Mouse (Mus musculus) limb, embryonic 14.5 days (tissue): Measurements from ENCODE around the gene Nasp. TPM values are rescaled to one million over a fixed set of nuclear protein-coding genes. Genes with fewer than 3 reads are reported as not detected.
"Not testable (repeated sequence)": the region's sequence is repeated elsewhere in the genome, so short reads cannot be mapped to it uniquely, and the experiment has no call there.

ENCODE experiments used
- ATAC-seq: fragments of 200-750 bp; cut with Nextera tagmentation; 2 replicates; pipeline ENCODE4 v1.8.0; 2017; ENCODE audit warnings: low read depth, moderate number of reproducible peaks, moderate TSS enrichment; ENCODE audit not compliant: low FRiP score
- DNase-seq: peaks from one replicate; pipeline ENCODE4 v3.0.0-alpha.2; 2015; ENCODE audit warnings: low spot score
- H3K27ac ChIP-seq: fragments of 300-500 bp; sonication (generic); replicated peaks from 2 replicates; pipeline ENCODE4 v1.5.1; 2014; ENCODE audit warnings: low read depth, mild to moderate bottlenecking, low read length, moderate library complexity, mixed read lengths
- H3K27me3 ChIP-seq: fragments of 300-500 bp; sonication (generic); 2 replicates; pipeline ENCODE4 v1.6.1; 2014; ENCODE audit warnings: low read length, mixed read lengths; ENCODE audit not compliant: control insufficient read depth, insufficient read depth
- H3K36me3 ChIP-seq: fragments of 300-500 bp; sonication (generic); 2 replicates; pipeline ENCODE4 v1.6.1; 2014; ENCODE audit warnings: mild to moderate bottlenecking, low read length, moderate library complexity, mixed read lengths; ENCODE audit not compliant: control insufficient read depth, insufficient read depth
- H3K4me1 ChIP-seq: fragments of 300-500 bp; sonication (generic); 2 replicates; pipeline ENCODE4 v1.6.1; 2014; ENCODE audit warnings: antibody characterized with exemption, low read length, mixed read lengths; ENCODE audit not compliant: control insufficient read depth, insufficient read depth
- H3K4me2 ChIP-seq: fragments of 300-500 bp; sonication (generic); replicated peaks from 2 replicates; pipeline ENCODE4 v1.6.1; 2014; ENCODE audit warnings: low read depth, mild to moderate bottlenecking, low read length, moderate library complexity; ENCODE audit not compliant: severe bottlenecking
- H3K4me3 ChIP-seq: fragments of 300-500 bp; sonication (generic); replicated peaks from 2 replicates; pipeline ENCODE4 v1.5.1; 2014; ENCODE audit warnings: low read length
- H3K9ac ChIP-seq: fragments of 300-500 bp; sonication (generic); 2 replicates; pipeline ENCODE4 v1.6.1; 2014; ENCODE audit warnings: mild to moderate bottlenecking, low read depth, low read length, moderate library complexity; ENCODE audit not compliant: severe bottlenecking
- H3K9me3 ChIP-seq: fragments of 300-500 bp; sonication (generic); 2 replicates; pipeline ENCODE4 v1.6.1; 2016; ENCODE audit warnings: low read length; ENCODE audit not compliant: control insufficient read depth
- POLR2A ChIP-seq: fragments of 200-500 bp; IDR thresholded peaks from 2 replicates; pipeline ENCODE4 v1.8.0; 2012; ENCODE audit warnings: inconsistent platforms, mild to moderate bottlenecking, moderate library complexity, borderline replicate concordance; ENCODE audit not compliant: insufficient read depth, insufficient read length; ENCODE audit errors: extremely low read depth
- WGBS: fragments of 180-500 bp; shearing (Covaris S2); extraction: QIAGEN DNeasy Blood & Tissue Kit; methylation state at CpG from one replicate; pipeline ENCODE4 v1.1.7; 2014; 5-methylcytosine and 5-hydroxymethylcytosine counted together
- polyA plus RNA-seq, 2 experiments: library from polyadenylated mRNA; depleted of rRNA in 1 of 2; stranded (reverse) in 1 of 2; unstranded in 1 of 2; fragments of >200 nt; fragmentation: Nextera tagmentation in 1 of 2; extraction: Ambion mirVana in 1 of 2; gene quantifications; 2 replicates each; pipeline versions ENCODE4 v1.2.1 to v1.2.3; 2012 to 2014

Nasp gene
- polyA plus RNA-seq, 2 experiments, result 132 to 153 TPM

- ATAC-seq (no peak), DNase-seq (peak; percentile 13)
- 49% methylated on average over 3 of the region's 3 CpGs for WGBS
- H3K9me3 ChIP-seq, result no peaks in the 10 kb centered on the region
- no peak for TF ChIP-seq POLR2A
- H3K4me1 ChIP-seq, result no peaks in the 10 kb centered on the region
- H3K36me3 ChIP-seq, result no peaks in the 10 kb centered on the region
- H3K4me3 ChIP-seq, result no peak overlapping the region
- H3K27ac ChIP-seq, result no peak overlapping the region
- H3K27me3 ChIP-seq, result no peaks in the 10 kb centered on the region
- no peak overlapping the region for H3K4me2 ChIP-seq
- H3K9ac ChIP-seq, result no peak overlapping the region
Observed at GRCm38 (mm10) chr4:116668145-116668544, 40.4 kb upstream of the Nasp start.

- 68% methylated on average over 4 of the region's 4 CpGs for WGBS
- H3K9ac ChIP-seq, result no peak overlapping the region
- H3K9me3 ChIP-seq, result no peaks in the 10 kb centered on the region
- no peak for TF ChIP-seq POLR2A
- no peaks in the 10 kb centered on the region for H3K4me1 ChIP-seq
- H3K4me3 ChIP-seq, result no peak overlapping the region
- H3K36me3 ChIP-seq, result no peaks in the 10 kb centered on the region
- H3K27ac ChIP-seq, result no peak overlapping the region
- no peak overlapping the region for H3K4me2 ChIP-seq
- ATAC-seq, result no peak
- DNase-seq, result no peak
- H3K27me3 ChIP-seq, result no peaks in the 10 kb centered on the region
Observed at GRCm38 (mm10) chr4:116666625-116667024, 38.9 kb upstream of the Nasp start.

- Histone ChIP-seq H3K4me3 (no peak overlapping the region), H3K4me2 (no peak overlapping the region), H3K9me3 (no peaks in the 10 kb centered on the region), H3K9ac (no peak overlapping the region), H3K27me3 (no peaks in the 10 kb centered on the region), H3K36me3 (no peaks in the 10 kb centered on the region), H3K27ac (no peak overlapping the region), H3K4me1 (no peaks in the 10 kb centered on the region)
- no peak for ATAC-seq
- WGBS, result 89% methylated on average over 1 of the region's 1 CpGs
- no peak for TF ChIP-seq POLR2A
- no peak for DNase-seq
Observed at GRCm38 (mm10) chr4:116661998-116662397, 34.3 kb upstream of the Nasp start.

GRCm38 (mm10) chr4:116660829-116661228 lies 33.1 kb upstream of the Nasp start:
- 62% methylated on average over 6 of the region's 6 CpGs for WGBS
- ATAC-seq, result no peak
- no peaks in the 10 kb centered on the region for H3K9me3 ChIP-seq

GRCm38 (mm10) chr4:116659916-116660315 lies 32.2 kb upstream of the Nasp start:
- not testable (repeated sequence) for DNase-seq, H3K27me3 ChIP-seq, H3K9me3 ChIP-seq, H3K9ac ChIP-seq, ATAC-seq, H3K36me3 ChIP-seq, H3K4me2 ChIP-seq, H3K4me3 ChIP-seq, H3K27ac ChIP-seq, H3K4me1 ChIP-seq
- WGBS, result 87% methylated on average over 6 of the region's 6 CpGs

More at GRCm38 (mm10) chr4:116660829-116661228, 33.1 kb upstream of the Nasp start:
- no peaks in the 10 kb centered on the region for H3K36me3 ChIP-seq
- no peak overlapping the region for H3K4me3 ChIP-seq
- no peaks in the 10 kb centered on the region for H3K27me3 ChIP-seq
- H3K4me2 ChIP-seq, result no peak overlapping the region
- no peak overlapping the region for H3K27ac ChIP-seq
- TF ChIP-seq POLR2A, result no peak
- H3K9ac ChIP-seq, result no peak overlapping the region
- no peaks in the 10 kb centered on the region for H3K4me1 ChIP-seq
- DNase-seq, result no peak

- H3K27me3 ChIP-seq, result no peaks in the 10 kb centered on the region
- no peak overlapping the region for H3K4me2 ChIP-seq
- DNase-seq (no peak), ATAC-seq (no peak)
- H3K9ac ChIP-seq, result no peak overlapping the region
- TF ChIP-seq POLR2A, result no peak
- H3K4me1 ChIP-seq, result no peaks in the 10 kb centered on the region
- H3K9me3 ChIP-seq, result no peaks in the 10 kb centered on the region
- no peak overlapping the region for H3K4me3 ChIP-seq
- H3K27ac ChIP-seq, result no peak overlapping the region
- no peaks in the 10 kb centered on the region for H3K36me3 ChIP-seq
- 73% methylated on average over 2 of the region's 2 CpGs for WGBS
Observed at GRCm38 (mm10) chr4:116659474-116659873, 31.7 kb upstream of the Nasp start.
